Mouse (Mus musculus) bone marrow macrophage, adult 2 months (primary cell): ENCODE results near the gene Ctcf.

ENCODE experiments used
- CTCF ChIP-seq: IDR thresholded peaks from 2 replicates; pipeline ENCODE4 v1.5.1; 2012; ENCODE audit warnings: low read depth, mild to moderate bottlenecking, low read length, moderate library complexity
- POLR2A ChIP-seq: IDR thresholded peaks from 2 replicates; pipeline ENCODE4 v1.6.1; 2012; ENCODE audit warnings: mild to moderate bottlenecking, low read depth, low read length, borderline replicate concordance

GRCm38 (mm10) chr8:105661167-105661566 is 24.8 kb downstream of the Ctcf start:
- no peak for TF ChIP-seq POLR2A
- no peak for TF ChIP-seq CTCF
